Mouse (Mus musculus): ENCODE measurements at regions not wholly inside any gene's neighbourhood (a gene's known extent, or its start where the extent isn't known, plus 50 kb on each side); places are given as distances from the start of the nearest gene placed in this dataset.

DNA sequence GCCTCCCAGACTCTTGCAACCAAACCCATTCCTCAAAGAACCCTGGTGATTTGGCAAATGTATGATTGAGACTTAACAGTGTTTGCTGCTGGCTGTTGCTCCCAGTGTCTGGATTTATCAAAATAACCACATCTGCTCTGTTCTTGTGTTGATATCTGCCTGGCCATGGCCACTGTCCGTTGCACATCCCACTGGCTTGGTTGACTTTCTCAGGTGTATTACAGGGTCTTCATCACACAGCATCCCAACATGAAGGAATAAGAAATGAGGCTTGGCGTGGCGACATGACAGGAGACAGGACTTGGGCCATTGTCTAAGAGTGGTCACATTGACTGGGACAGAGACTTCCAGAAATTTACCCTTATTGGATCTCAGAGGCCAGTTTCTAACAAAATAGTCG, 121.2 kb downstream of the Srek1 start:
- H3K9me3 ChIP-seq (ENCODE audit: control insufficient read depth, low read length), result no peaks in the 10 kb centered on the region
- ATAC-seq, result no peak
- no peak overlapping the region for H3K27ac ChIP-seq (ENCODE audit: low read length)
- H3K27me3 ChIP-seq (replicated peaks; ENCODE audit: control insufficient read depth, insufficient read depth, low read length), result no peaks in the 10 kb centered on the region
- H3K36me3 ChIP-seq (ENCODE audit: control insufficient read depth, insufficient read depth, low read length), result no peaks in the 10 kb centered on the region
- no peak overlapping the region for H3K4me2 ChIP-seq (ENCODE audit: low read depth, low read length)
- WGBS, result 84% methylated on average over 4 of the region's 4 CpGs
- no peak overlapping the region for H3K9ac ChIP-seq (ENCODE audit: low read depth, low read length)
- no peaks in the 10 kb centered on the region for H3K4me1 ChIP-seq (ENCODE audit: control insufficient read depth, insufficient read depth, low read length)
- no peak overlapping the region for H3K4me3 ChIP-seq (ENCODE audit: low read length)

DNA sequence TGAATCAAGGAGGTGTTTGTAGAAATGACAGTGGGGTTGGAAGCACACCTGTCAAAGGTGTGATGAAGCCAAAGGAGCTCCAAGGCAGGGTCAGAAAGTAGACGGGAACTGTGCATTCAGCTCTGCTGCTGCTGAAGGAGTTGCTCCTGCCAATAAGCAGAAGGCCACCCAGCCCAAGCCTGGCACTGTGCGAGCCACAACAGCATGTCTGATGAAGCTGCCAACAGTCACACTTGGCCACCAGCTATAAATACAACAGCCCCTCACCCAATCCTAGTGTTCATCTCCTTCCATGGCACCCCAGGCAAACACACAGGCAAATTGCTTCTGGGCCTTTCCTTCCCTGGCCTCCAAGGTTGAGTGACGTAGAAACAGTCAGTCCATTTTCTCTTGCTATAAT, 125.0 kb downstream of the Srek1 start:
- WGBS, result 90% methylated on average over 3 of the region's 3 CpGs
- Histone ChIP-seq H3K4me1 (ENCODE audit: control insufficient read depth, insufficient read depth, low read length) (no peaks in the 10 kb centered on the region), H3K9ac (ENCODE audit: low read depth, low read length) (no peak overlapping the region), H3K27ac (ENCODE audit: low read length) (no peak overlapping the region), H3K4me2 (ENCODE audit: low read depth, low read length) (no peak overlapping the region), H3K36me3 (ENCODE audit: control insufficient read depth, insufficient read depth, low read length) (no peaks in the 10 kb centered on the region), H3K9me3 (ENCODE audit: control insufficient read depth, low read length) (no peaks in the 10 kb centered on the region), H3K27me3 (replicated peaks; ENCODE audit: control insufficient read depth, insufficient read depth, low read length) (no peaks in the 10 kb centered on the region; the same call in 1 of the 2 replicates), H3K4me3 (ENCODE audit: low read length) (no peak overlapping the region)
- ATAC-seq, result no peak

- Histone ChIP-seq H3K4me1 (ENCODE audit: control insufficient read depth, insufficient read depth, low read length) (no peaks in the 10 kb centered on the region), H3K9me3 (ENCODE audit: control insufficient read depth, low read length) (no peaks in the 10 kb centered on the region), H3K9ac (ENCODE audit: low read depth, low read length) (no peak overlapping the region), H3K27me3 (replicated peaks; ENCODE audit: control insufficient read depth, insufficient read depth, low read length) (no peaks in the 10 kb centered on the region; the same call in 1 of the 2 replicates), H3K4me2 (ENCODE audit: low read depth, low read length) (no peak overlapping the region), H3K4me3 (ENCODE audit: low read length) (no peak overlapping the region), H3K36me3 (ENCODE audit: control insufficient read depth, insufficient read depth, low read length) (no peaks in the 10 kb centered on the region), H3K27ac (ENCODE audit: low read length) (no peak overlapping the region)
- 80% methylated on average over 4 of the region's 4 CpGs for WGBS
- ATAC-seq, result no peak
These were observed 126.4 kb downstream of the Srek1 start for GRCm38 (mm10) chr13:103648016-103648415.

DNA sequence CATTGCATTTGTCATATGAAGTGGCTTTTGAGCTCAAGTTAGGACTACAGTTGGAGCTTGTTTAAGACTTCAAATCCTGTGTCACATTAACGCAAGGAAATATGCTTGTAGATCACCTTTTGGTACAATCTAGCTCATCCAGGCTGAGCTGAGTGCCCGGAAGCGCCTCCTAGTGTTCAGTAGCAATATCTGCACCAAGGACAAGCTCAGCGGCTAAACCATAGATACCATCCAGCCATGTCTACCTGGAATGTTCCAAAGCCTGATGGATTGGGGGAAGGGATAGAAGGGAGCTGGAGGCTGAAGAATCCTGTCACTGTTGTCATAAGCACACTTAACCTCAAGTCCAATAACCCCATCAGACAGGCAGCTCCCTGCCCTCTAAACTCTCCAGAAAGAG, 128.4 kb downstream of the Srek1 start:
- H3K9ac ChIP-seq (ENCODE audit: low read depth, low read length), result no peak overlapping the region
- no peak overlapping the region for H3K4me3 ChIP-seq (ENCODE audit: low read length)
- no peak overlapping the region for H3K27ac ChIP-seq (ENCODE audit: low read length)
- no peaks in the 10 kb centered on the region; the same call in 1 of the 2 replicates for H3K27me3 ChIP-seq (replicated peaks; ENCODE audit: control insufficient read depth, insufficient read depth, low read length)
- H3K9me3 ChIP-seq (ENCODE audit: control insufficient read depth, low read length), result no peaks in the 10 kb centered on the region
- 39% methylated on average over 4 of the region's 4 CpGs for WGBS
- ATAC-seq, result no peak
- H3K36me3 ChIP-seq (ENCODE audit: control insufficient read depth, insufficient read depth, low read length), result no peaks in the 10 kb centered on the region
- H3K4me1 ChIP-seq (ENCODE audit: control insufficient read depth, insufficient read depth, low read length), result no peaks in the 10 kb centered on the region
- no peak overlapping the region for H3K4me2 ChIP-seq (ENCODE audit: low read depth, low read length)

DNA sequence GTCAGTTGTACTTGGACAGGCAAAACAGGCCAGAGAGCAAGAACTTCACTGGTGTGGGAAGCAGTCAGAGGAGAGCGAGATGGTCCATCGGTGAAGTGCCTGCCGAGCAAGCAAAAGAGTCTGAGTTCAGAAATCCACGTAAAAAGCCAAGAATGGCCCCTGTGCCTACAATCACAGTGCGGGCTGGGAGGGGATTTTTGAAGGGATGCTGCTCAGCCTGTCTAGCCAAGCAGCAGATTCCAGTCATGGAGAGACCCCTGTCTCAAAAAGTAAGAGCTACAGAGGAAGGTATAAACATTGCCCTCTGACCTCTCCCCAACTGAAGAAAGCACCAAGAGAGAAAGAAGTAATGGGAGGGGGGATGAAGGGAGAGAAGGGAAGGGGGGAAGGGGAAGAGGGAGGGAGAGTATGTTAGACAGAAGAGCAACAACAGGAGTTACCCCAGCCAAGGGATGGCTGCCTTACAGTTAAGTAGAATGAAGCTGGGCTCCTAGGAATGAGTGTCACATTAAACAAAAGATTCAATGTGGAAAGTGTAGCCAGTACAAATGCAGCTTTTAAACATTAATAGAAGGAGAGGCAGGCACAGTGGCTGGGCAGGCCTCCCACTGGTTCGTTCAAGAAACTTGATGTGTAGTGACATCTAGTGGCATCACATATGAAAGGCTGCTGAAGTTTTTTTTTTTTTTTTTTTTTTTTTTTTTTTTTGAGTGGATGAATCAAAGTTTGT, 130.2 kb downstream of the Srek1 start:
- H3K4me3 ChIP-seq (ENCODE audit: low read length), result no peak overlapping the region
- H3K4me1 ChIP-seq (ENCODE audit: control insufficient read depth, insufficient read depth, low read length), result no peaks in the 10 kb centered on the region
- no peaks in the 10 kb centered on the region for H3K9me3 ChIP-seq (ENCODE audit: control insufficient read depth, low read length)
- no peak; the same call in 1 of the 2 replicates for ATAC-seq
- no peaks in the 10 kb centered on the region; the same call in 1 of the 2 replicates for H3K27me3 ChIP-seq (replicated peaks; ENCODE audit: control insufficient read depth, insufficient read depth, low read length)
- H3K9ac ChIP-seq (ENCODE audit: low read depth, low read length), result no peak overlapping the region
- 62% methylated on average over 6 of the region's 6 CpGs for WGBS
- no peak overlapping the region for H3K27ac ChIP-seq (ENCODE audit: low read length)
- H3K4me2 ChIP-seq (ENCODE audit: low read depth, low read length), result no peak overlapping the region
- H3K36me3 ChIP-seq (ENCODE audit: control insufficient read depth, insufficient read depth, low read length), result no peaks in the 10 kb centered on the region

DNA sequence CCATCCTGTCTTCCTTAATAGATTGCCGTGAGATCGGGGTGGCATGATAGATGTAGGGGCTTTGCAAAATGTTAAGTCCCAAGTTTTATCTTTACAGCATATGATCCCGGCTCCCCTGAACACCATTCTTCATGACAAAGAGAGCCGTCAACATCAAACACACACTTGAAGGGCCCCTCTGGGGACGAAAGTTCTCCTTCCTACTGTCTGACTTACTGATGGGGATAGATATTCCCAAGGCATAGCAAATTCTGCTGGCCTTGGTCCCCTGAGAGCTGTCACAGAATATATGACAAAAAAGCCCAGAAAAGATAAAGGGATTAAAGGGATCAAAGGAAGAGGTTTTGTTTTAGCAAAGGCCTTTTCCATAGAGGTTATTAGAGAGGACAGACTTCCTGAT, 130.9 kb downstream of the Srek1 start:
- Histone ChIP-seq H3K9ac (ENCODE audit: low read depth, low read length) (no peak overlapping the region), H3K9me3 (ENCODE audit: control insufficient read depth, low read length) (no peaks in the 10 kb centered on the region), H3K4me1 (ENCODE audit: control insufficient read depth, insufficient read depth, low read length) (no peaks in the 10 kb centered on the region), H3K27ac (ENCODE audit: low read length) (no peak overlapping the region), H3K4me2 (ENCODE audit: low read depth, low read length) (no peak overlapping the region), H3K4me3 (ENCODE audit: low read length) (no peak overlapping the region), H3K27me3 (replicated peaks; ENCODE audit: control insufficient read depth, insufficient read depth, low read length) (no peaks in the 10 kb centered on the region; the same call in 1 of the 2 replicates), H3K36me3 (ENCODE audit: control insufficient read depth, insufficient read depth, low read length) (no peaks in the 10 kb centered on the region)
- 51% methylated on average over 5 of the region's 5 CpGs for WGBS
- ATAC-seq, result no peak

DNA sequence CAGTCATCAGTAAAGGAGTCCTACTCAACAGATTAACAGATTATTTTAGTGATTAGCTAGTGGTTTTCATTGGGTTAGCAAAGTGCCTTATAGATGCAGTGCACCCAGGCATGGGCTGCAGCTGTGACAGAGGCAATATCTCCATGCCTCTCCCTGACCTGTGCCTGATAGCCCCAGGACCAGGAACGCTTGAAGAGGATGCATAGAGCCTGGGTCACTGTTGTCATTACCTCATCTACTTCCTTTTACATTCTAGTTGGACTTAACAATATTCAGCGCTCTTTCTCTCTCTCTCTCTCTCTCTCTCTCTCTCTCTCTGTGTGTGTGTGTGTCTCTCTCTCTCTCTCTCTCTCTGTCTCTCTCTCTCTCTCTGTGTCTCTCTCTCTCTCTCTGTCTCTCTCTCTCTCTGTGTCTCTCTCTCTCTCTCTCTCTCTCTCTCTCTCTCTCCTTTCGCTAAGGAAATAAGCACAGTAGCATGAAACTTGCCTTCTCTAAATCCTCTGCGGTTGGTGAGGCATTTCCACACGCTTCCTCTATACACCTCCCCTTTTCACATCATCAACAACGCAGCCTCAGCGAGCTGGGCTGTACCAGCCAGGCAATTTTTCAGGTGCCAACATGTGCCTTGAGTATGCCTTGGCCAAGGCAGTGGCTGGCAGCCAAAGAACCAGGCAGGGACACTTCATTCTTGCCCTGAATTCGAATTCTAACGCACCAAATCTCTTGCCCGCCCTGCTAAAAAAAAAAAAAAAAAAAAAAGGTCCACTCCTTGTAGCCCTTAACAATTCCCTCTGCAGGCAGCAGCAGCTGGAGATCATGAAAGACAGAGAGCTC, 131.6 kb downstream of the Srek1 start:
- Histone ChIP-seq H3K4me1 (ENCODE audit: control insufficient read depth, insufficient read depth, low read length) (no peaks in the 10 kb centered on the region), H3K4me2 (ENCODE audit: low read depth, low read length) (no peak overlapping the region), H3K27ac (ENCODE audit: low read length) (no peak overlapping the region), H3K27me3 (replicated peaks; ENCODE audit: control insufficient read depth, insufficient read depth, low read length) (no peaks in the 10 kb centered on the region; the same call in 1 of the 2 replicates), H3K4me3 (ENCODE audit: low read length) (no peak overlapping the region), H3K36me3 (ENCODE audit: control insufficient read depth, insufficient read depth, low read length) (no peaks in the 10 kb centered on the region), H3K9ac (ENCODE audit: low read depth, low read length) (no peak overlapping the region), H3K9me3 (ENCODE audit: control insufficient read depth, low read length) (no peaks in the 10 kb centered on the region)
- no peak for ATAC-seq
- WGBS, result 75% methylated on average over 10 of the region's 10 CpGs

- Histone ChIP-seq H3K27me3 (replicated peaks; ENCODE audit: control insufficient read depth, insufficient read depth, low read length) (no peaks in the 10 kb centered on the region), H3K4me1 (ENCODE audit: control insufficient read depth, insufficient read depth, low read length) (no peaks in the 10 kb centered on the region)
These were observed 136.4 kb downstream of the Srek1 start for GRCm38 (mm10) chr13:103638038-103638437.

GRCm38 (mm10) chr13:103637414-103637813, 137.0 kb downstream of the Srek1 start:
- H3K27ac ChIP-seq (ENCODE audit: low read length), result no peak overlapping the region
- H3K9ac ChIP-seq (ENCODE audit: low read depth, low read length), result no peak overlapping the region
- ATAC-seq, result no peak
- no peak overlapping the region for H3K4me2 ChIP-seq (ENCODE audit: low read depth, low read length)
- H3K9me3 ChIP-seq (ENCODE audit: control insufficient read depth, low read length), result no peaks in the 10 kb centered on the region
- H3K4me1 ChIP-seq (ENCODE audit: control insufficient read depth, insufficient read depth, low read length), result no peaks in the 10 kb centered on the region
- WGBS, result 81% methylated on average over 3 of the region's 3 CpGs
- no peaks in the 10 kb centered on the region for H3K27me3 ChIP-seq (replicated peaks; ENCODE audit: control insufficient read depth, insufficient read depth, low read length)
- H3K4me3 ChIP-seq (ENCODE audit: low read length), result no peak overlapping the region
- H3K36me3 ChIP-seq (ENCODE audit: control insufficient read depth, insufficient read depth, low read length), result no peaks in the 10 kb centered on the region

More at GRCm38 (mm10) chr13:103638038-103638437, 136.4 kb downstream of the Srek1 start:
- H3K27ac ChIP-seq (ENCODE audit: low read length), result no peak overlapping the region
- ATAC-seq, result no peak
- no peaks in the 10 kb centered on the region for H3K36me3 ChIP-seq (ENCODE audit: control insufficient read depth, insufficient read depth, low read length)
- H3K4me2 ChIP-seq (ENCODE audit: low read depth, low read length), result no peak overlapping the region
- H3K4me3 ChIP-seq (ENCODE audit: low read length), result no peak overlapping the region
- no peaks in the 10 kb centered on the region for H3K9me3 ChIP-seq (ENCODE audit: control insufficient read depth, low read length)
- H3K9ac ChIP-seq (ENCODE audit: low read depth, low read length), result no peak overlapping the region

Data from intestine, embryonic 16.5 days (tissue).